Mouse (Mus musculus) erythroblast, embryonic 14.5 days (primary cell): Measurements from ENCODE around the gene Gnai3. TPM values are rescaled to one million over a fixed set of nuclear protein-coding genes. Genes with fewer than 3 reads are reported as not detected.
A peak's percentile ranks its signal among the peaks of the same experiment; 100 is the strongest.

Source experiments
- H3K27me3 ChIP-seq: 2 replicates; pipeline ENCODE4 v1.6.1; 2012; ENCODE audit warnings: inconsistent platforms; ENCODE audit not compliant: control insufficient read depth
- H3K36me3 ChIP-seq: 2 replicates; pipeline ENCODE4 v1.6.1; 2012; ENCODE audit warnings: mild to moderate bottlenecking, inconsistent platforms; ENCODE audit not compliant: control insufficient read depth
- H3K4me1 ChIP-seq: 2 replicates; pipeline ENCODE4 v1.6.1; 2012; ENCODE audit warnings: inconsistent platforms; ENCODE audit not compliant: control insufficient read depth
- H3K4me3 ChIP-seq: replicated peaks from 2 replicates; pipeline ENCODE3; 2012; ENCODE audit warnings: moderate library complexity, mild to moderate bottlenecking, inconsistent platforms
- H3K9me3 ChIP-seq: 2 replicates; pipeline ENCODE4 v1.6.1; 2012; ENCODE audit warnings: low read length, inconsistent platforms, mixed read lengths; ENCODE audit not compliant: control insufficient read depth
- GATA1 ChIP-seq: IDR thresholded peaks from 2 replicates; pipeline ENCODE4 v1.6.1; 2012; ENCODE audit warnings: low read length, inconsistent platforms, mixed read lengths
- TAL1 ChIP-seq: IDR thresholded peaks from 3 replicates; pipeline ENCODE4 v1.6.1; 2012; ENCODE audit warnings: low read length, inconsistent platforms, mixed read lengths
- polyA plus RNA-seq: library from polyadenylated mRNA; stranded (reverse); fragments of >175 nt; gene quantifications from 2 replicates; pipeline ENCODE4 v1.2.3, GENCODE M21; 2012

Gnai3 gene
- polyA plus RNA-seq, 1 experiment: 0.27 TPM

DNA sequence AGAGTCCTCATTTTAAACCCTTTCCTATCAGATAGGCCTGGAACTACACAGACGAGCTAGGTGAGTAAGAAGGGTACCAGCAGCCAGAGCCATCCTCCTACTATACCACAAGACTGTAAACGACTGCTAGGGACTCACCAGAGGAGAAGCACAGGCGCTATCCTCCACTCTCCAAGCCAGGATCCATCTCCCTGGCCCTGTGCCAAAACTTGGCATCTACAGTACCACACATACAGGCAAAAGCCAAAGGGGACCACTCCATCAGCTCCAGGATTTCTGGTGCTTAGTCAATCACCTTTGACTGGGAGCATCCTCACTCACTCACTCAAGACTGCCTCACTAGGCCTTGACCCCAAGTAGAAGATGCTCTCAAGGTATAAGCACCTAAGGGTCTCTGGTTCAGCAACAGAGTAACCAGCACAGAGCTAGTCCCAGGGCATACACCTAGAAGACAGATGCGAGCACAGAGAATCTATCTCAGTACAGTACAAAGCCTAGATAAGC lies 62.0 kb downstream of the Gnai3 start:
- Histone ChIP-seq H3K4me3 (peak overlapping the region; percentile 81), H3K9me3 (no peaks in the 10 kb centered on the region), H3K36me3 (peaks cover 59% of the 10 kb centered on the region), H3K27me3 (no peaks in the 10 kb centered on the region), H3K4me1 (peaks cover 79% of the 10 kb centered on the region)
- TF ChIP-seq TAL1 (no peak), GATA1 (no peak)

DNA sequence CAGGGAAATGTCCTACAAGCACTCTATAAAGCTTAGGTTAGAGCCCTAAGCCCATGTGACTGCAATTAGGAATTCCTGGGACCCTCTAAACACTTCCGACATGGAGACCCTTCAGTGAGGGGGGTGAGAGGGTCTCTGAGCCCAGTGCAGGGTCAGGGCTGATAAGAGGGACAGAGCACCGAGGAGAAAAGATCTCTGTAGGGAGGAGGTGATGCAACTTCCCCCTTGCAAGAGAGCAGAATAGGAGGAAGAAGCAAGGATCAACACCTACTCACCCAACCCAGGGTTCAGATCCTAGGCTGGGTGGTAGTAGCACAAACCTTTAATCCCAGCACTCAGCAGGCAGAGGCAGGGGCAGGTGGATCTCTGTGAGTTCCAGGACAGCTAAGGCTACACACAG lies 62.8 kb downstream of the Gnai3 start:
- H3K27me3 ChIP-seq: no peaks in the 10 kb centered on the region
- H3K9me3 ChIP-seq: no peaks in the 10 kb centered on the region
- no peak for TF ChIP-seq TAL1
- TF ChIP-seq GATA1: no peak
- H3K4me1 ChIP-seq: peaks cover 77% of the 10 kb centered on the region
- peaks cover 67% of the 10 kb centered on the region for H3K36me3 ChIP-seq
- no peak overlapping the region for H3K4me3 ChIP-seq

- TF ChIP-seq GATA1: no peak
- no peak for TF ChIP-seq TAL1
- H3K9me3 ChIP-seq: no peaks in the 10 kb centered on the region
- peaks cover 75% of the 10 kb centered on the region for H3K36me3 ChIP-seq
- no peaks in the 10 kb centered on the region for H3K27me3 ChIP-seq
- peaks cover 74% of the 10 kb centered on the region for H3K4me1 ChIP-seq
- H3K4me3 ChIP-seq: no peak overlapping the region
These were observed 63.6 kb downstream of the Gnai3 start for GRCm38 (mm10) chr3:108082251-108082875.

GRCm38 (mm10) chr3:108081681-108082080 lies 64.3 kb downstream of the Gnai3 start:
- Histone ChIP-seq H3K4me1 (peaks cover 67% of the 10 kb centered on the region), H3K4me3 (no peak overlapping the region), H3K27me3 (no peaks in the 10 kb centered on the region), H3K36me3 (peaks cover 82% of the 10 kb centered on the region), H3K9me3 (no peaks in the 10 kb centered on the region)
- no peak for TF ChIP-seq TAL1
- no peak for TF ChIP-seq GATA1

DNA sequence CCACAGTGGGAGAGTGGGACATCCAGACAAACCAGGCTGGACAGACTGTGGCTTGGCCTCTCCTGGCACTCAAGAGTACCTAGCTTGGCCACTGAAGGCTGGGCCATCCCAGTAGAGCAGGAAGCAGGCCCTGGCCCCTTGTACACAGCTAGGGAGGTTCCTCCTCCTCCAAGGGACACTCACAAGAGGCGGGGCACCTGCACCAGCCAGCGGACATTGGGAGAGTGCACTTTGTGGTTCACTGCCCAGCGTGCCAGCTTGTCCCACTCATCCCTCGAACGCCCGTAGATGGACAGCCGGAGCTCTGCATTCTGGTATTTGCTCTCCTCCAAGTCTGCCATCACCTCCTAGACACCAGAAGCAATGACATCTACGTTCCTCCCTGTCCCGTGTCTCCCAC lies 69.1 kb downstream of the Gnai3 start:
- TF ChIP-seq TAL1: no peak
- TF ChIP-seq GATA1: no peak

GRCm38 (mm10) chr3:108072983-108073569 lies 72.9 kb downstream of the Gnai3 start:
- Histone ChIP-seq H3K36me3 (peaks cover 73% of the 10 kb centered on the region), H3K4me3 (no peak overlapping the region), H3K4me1 (peaks cover 32% of the 10 kb centered on the region), H3K9me3 (no peaks in the 10 kb centered on the region), H3K27me3 (no peaks in the 10 kb centered on the region)
- TF ChIP-seq GATA1 (no peak), TAL1 (no peak)

More for the DNA sequence above, 69.1 kb downstream of the Gnai3 start:
- no peaks in the 10 kb centered on the region for H3K9me3 ChIP-seq
- peaks cover 97% of the 10 kb centered on the region for H3K36me3 ChIP-seq
- no peak overlapping the region for H3K4me3 ChIP-seq
- peaks cover 29% of the 10 kb centered on the region for H3K4me1 ChIP-seq
- H3K27me3 ChIP-seq: no peaks in the 10 kb centered on the region

DNA sequence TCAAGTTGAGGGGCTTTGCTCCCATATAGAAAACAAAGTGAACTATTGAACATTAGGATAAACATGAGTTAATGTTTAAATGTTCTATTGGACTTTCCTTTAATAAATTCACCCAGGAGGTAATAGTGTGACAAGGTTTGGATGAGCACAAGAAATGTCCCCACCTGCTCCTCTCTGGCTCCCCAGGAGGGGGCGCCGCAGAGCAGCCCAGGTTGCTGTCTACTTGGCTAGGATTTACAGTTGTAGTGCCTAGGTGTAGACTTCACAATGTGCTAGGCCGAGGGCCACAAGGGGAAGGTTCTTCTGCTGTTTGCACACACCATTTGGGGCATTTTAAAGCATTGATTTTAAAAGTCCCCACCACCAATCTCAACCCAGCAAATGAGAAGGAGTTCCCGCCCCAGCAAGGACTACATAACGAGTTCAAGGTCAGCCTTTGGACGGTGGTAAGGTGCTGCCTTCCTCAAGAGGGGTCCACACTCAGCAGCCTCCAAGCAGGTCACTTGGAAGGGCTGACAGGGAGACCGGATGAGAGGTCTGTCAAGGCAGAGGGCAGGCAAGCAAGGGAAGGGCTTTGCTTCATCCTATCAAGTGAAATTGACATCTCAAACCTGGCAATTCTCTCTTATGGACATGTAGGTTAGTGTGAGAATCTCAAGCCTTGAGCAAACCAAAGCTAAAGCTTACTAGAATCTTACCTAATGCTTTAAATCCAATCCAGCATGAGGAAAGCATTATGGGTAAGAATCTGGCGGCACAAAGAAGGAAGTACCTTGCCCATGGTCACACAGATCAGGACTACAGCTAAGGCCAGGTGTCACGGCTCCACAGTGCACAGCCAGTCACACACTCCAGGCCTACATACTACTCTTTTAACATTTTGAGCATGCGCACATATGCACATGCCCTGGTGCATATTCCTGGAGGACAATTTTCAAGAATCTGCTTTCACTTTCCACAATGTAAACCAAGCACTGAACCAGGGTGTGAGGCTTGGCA lies 75.4 kb downstream of the Gnai3 start:
- Histone ChIP-seq H3K36me3 (peaks cover 48% of the 10 kb centered on the region), H3K9me3 (no peaks in the 10 kb centered on the region), H3K4me3 (no peak overlapping the region), H3K27me3 (no peaks in the 10 kb centered on the region), H3K4me1 (peaks cover 32% of the 10 kb centered on the region)
- TF ChIP-seq TAL1 (no peak), GATA1 (no peak)

- Histone ChIP-seq H3K4me3 (no peak overlapping the region), H3K4me1 (peaks cover 30% of the 10 kb centered on the region), H3K36me3 (peaks cover 36% of the 10 kb centered on the region), H3K9me3 (no peaks in the 10 kb centered on the region), H3K27me3 (no peaks in the 10 kb centered on the region)
- TF ChIP-seq TAL1 (no peak), GATA1 (no peak)
These were observed 76.6 kb downstream of the Gnai3 start for GRCm38 (mm10) chr3:108069231-108069870.

DNA sequence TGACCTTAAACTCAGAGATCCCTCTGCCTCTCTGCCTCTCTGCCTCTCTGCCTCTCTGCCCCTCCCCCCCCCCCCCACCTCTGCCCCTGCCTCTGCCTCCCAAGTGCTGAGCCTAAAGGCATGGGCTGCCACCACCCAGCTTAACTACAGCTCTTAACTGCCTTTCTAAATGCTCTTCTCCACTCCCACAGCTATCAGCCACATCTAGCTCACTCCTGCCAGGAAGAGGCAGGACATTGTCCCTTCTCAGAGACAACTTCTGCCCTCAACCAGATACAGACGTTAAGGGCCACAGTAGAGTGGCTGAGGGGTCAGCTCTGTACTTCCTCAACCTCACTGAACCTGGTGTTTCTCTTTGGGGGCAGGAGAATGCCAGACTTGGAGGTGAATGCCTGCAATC lies 77.1 kb downstream of the Gnai3 start:
- Histone ChIP-seq H3K9me3 (no peaks in the 10 kb centered on the region), H3K4me1 (peaks cover 26% of the 10 kb centered on the region), H3K36me3 (peaks cover 31% of the 10 kb centered on the region), H3K4me3 (no peak overlapping the region), H3K27me3 (no peaks in the 10 kb centered on the region)
- TF ChIP-seq GATA1 (no peak), TAL1 (no peak)
